Mouse (Mus musculus) small intestine, adult 2 months (tissue): ENCODE results near the gene Sec24c. TPM values are rescaled to one million over a fixed set of nuclear protein-coding genes. Genes with fewer than 3 reads are reported as not detected.

ENCODE experiments used
- H3K27ac ChIP-seq: fragments of 200-500 bp; 2 replicates; pipeline ENCODE4 v1.5.1; 2012; ENCODE audit warnings: low read depth, low read length, control low read depth, inconsistent platforms; ENCODE audit not compliant: insufficient read depth
- H3K27me3 ChIP-seq: fragments of 200-500 bp; 2 replicates; pipeline ENCODE4 v1.6.1; 2012; ENCODE audit warnings: mild to moderate bottlenecking, moderate library complexity, low read length, inconsistent platforms; ENCODE audit not compliant: control insufficient read depth, insufficient read depth
- H3K36me3 ChIP-seq: fragments of 200-500 bp; 2 replicates; pipeline ENCODE4 v1.6.1; 2012; ENCODE audit warnings: mild to moderate bottlenecking, low read length, control low read depth, inconsistent platforms; ENCODE audit not compliant: control insufficient read depth, insufficient read depth
- H3K4me1 ChIP-seq: fragments of 200-500 bp; 2 replicates; pipeline ENCODE4 v1.6.1; 2012; ENCODE audit warnings: low read length, inconsistent platforms, mixed read lengths; ENCODE audit not compliant: control insufficient read depth, insufficient read depth, insufficient read length
- H3K4me3 ChIP-seq: fragments of 200-500 bp; 2 replicates; pipeline ENCODE4 v1.5.1; 2012; ENCODE audit warnings: low read depth, mild to moderate bottlenecking, control low read depth, inconsistent platforms, low read length, moderate library complexity
- CTCF ChIP-seq: fragments of 200-500 bp; IDR thresholded peaks from 2 replicates; pipeline ENCODE4 v1.5.1; 2012; ENCODE audit warnings: low read depth, mild to moderate bottlenecking, control low read depth, inconsistent platforms, low read length, moderate library complexity, mixed read lengths; ENCODE audit not compliant: insufficient replicate concordance, insufficient read length; ENCODE audit errors: extremely low read depth
- POLR2A ChIP-seq: fragments of 200-500 bp; IDR thresholded peaks from 2 replicates; pipeline ENCODE4 v1.6.1; 2012; ENCODE audit warnings: low read depth, mild to moderate bottlenecking, control low read depth, inconsistent platforms, low read length, moderate library complexity
- WGBS: fragments of 180-500 bp; shearing (Covaris S2); methylation state at CpG from one replicate; pipeline ENCODE4 v1.1.7; 2018; 5-methylcytosine and 5-hydroxymethylcytosine counted together
- polyA plus RNA-seq: library from polyadenylated mRNA; depleted of rRNA; stranded (reverse); fragments of >200 nt; gene quantifications from 2 replicates; pipeline ENCODE4 v1.2.3, GENCODE M21; 2012

Gene Sec24c
- polyA plus RNA-seq, 1 experiment: 233 TPM

DNA sequence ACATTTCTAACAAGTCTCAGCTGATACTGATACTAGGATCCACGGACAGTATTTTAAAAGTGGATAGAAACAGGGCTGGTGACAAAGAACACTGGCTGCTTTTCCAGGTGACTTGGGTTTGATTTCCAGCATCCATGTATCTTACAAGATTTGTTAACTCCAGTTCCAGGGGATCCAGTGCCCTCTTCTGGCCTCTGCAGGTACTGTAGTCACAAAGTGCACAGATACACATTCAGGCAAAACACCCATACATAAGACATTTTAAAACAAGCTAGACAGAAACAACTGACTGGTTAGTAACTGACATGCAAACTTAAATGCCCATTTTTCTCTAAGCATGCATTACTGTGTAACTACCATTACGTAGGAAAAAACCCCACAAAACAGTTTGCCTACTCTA is 1.1 kb upstream of the Sec24c start:
- peaks cover 18% of the 10 kb centered on the region for H3K4me1 ChIP-seq
- H3K36me3 ChIP-seq: peaks cover 18% of the 10 kb centered on the region
- TF ChIP-seq POLR2A (no peak), CTCF (no peak)
- H3K27me3 ChIP-seq: no peaks in the 10 kb centered on the region
- WGBS: 99% methylated on average over 2 of the region's 2 CpGs
- no peak overlapping the region for H3K4me3 ChIP-seq
- peak overlapping the region; percentile 32; the same call in 1 of the 2 replicates for H3K27ac ChIP-seq

DNA sequence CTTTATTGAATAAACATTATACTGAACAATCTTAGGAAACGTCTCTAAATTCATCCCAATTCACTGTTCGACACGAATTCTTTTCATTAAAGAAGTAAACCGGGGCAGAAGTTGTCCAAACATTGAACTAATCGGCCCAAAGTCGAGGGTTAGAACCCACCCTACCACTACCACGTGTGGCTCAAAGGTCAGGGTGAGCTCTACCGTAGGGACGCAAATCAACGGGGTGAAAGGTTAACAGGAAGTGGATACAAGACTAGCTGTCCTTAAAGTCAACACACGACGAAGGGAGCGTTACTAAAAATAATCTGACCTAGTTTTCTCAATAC is 409 bp upstream of the Sec24c start:
- WGBS: 3% methylated on average over 13 of the region's 13 CpGs
- H3K4me1 ChIP-seq: peaks cover 16% of the 10 kb centered on the region; the same call in 1 of the 2 replicates

DNA sequence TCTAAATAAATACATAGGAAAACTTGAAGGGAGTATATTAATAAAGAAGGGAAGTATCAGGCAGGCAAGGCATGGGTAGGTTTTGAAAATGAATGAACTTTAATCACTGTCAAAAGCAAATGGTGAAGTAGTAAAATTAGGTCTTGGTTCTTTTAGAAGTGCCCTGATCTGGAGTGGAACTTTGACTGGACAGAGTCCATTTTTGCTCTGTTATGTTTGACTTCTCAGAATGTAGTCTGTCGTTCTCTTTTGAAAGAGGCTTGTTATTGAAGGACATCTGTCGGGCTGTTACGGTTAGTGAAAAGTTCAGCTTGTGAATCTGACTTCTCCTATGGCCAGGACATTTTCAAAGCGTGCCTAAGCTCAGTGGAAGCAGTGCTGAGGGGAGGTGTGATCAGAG is 3.8 kb downstream of the Sec24c start:
- TF ChIP-seq CTCF (no peak), POLR2A (no peak)
- 72% methylated on average over 4 of the region's 4 CpGs for WGBS
- Histone ChIP-seq H3K36me3 (peaks cover 60% of the 10 kb centered on the region), H3K27ac (no peak overlapping the region), H3K27me3 (no peaks in the 10 kb centered on the region), H3K4me1 (peaks cover 17% of the 10 kb centered on the region; the same call in 1 of the 2 replicates), H3K4me3 (no peak overlapping the region)

More for the DNA sequence above, 409 bp upstream of the Sec24c start:
- Histone ChIP-seq H3K36me3 (peaks cover 25% of the 10 kb centered on the region), H3K4me3 (peak overlapping the region; percentile 30), H3K27me3 (no peaks in the 10 kb centered on the region), H3K27ac (peak overlapping the region; percentile 51)
- TF ChIP-seq CTCF (no peak), POLR2A (no peak)

DNA sequence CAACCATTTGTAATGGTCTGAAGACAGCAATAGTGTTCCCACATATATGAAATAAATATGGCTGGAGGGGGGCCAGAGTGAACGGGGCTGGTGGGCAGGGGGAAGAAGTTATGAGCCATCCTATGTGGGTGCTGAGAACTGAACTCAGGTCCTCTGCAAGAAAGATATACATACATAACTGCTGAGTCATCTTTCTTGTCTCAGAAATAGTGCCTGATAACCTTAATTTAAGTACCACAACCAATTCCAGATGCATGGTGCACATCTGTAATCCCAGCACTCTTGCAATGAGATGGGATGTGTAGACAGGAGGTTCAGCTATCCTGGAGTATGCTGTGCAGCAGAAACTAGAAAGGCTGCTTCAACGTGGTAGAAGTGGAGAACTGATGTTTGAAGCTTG is 7.6 kb downstream of the Sec24c start:
- Histone ChIP-seq H3K36me3 (peaks cover 88% of the 10 kb centered on the region), H3K27ac (peak overlapping the region; percentile 25)
- WGBS: 75% methylated on average over 2 of the region's 2 CpGs

DNA sequence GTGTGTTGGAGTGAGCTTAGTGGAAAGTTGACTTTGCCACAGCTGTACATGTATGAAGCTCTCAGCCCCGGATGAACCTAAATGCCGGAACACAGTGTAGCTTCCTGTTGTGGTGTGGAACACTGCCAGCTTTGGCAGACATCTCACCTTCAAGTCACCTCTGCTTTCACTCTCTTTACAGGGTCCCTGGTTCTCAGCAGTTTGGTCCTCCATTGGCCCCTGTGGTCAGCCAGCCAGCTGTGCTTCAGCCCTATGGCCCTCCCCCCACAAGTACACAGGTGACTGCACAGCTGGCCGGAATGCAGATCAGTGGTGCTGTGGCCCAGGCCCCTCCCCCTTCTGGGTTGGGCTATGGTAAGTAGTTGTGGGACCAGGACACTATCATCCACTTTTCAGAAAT is 8.4 kb downstream of the Sec24c start:
- Histone ChIP-seq H3K4me1 (peaks cover 7% of the 10 kb centered on the region; the same call in 1 of the 2 replicates), H3K27ac (peak overlapping the region; percentile 25; the same call in 1 of the 2 replicates), H3K4me3 (no peak overlapping the region), H3K27me3 (no peaks in the 10 kb centered on the region), H3K36me3 (peaks cover 91% of the 10 kb centered on the region)
- no peak for TF ChIP-seq POLR2A
- no peak for TF ChIP-seq CTCF
- whole genome bisulfite sequencing: 25% methylated on average over 3 of the region's 3 CpGs

More for the DNA sequence above, 7.6 kb downstream of the Sec24c start:
- Histone ChIP-seq H3K4me1 (peaks cover 8% of the 10 kb centered on the region; the same call in 1 of the 2 replicates), H3K27me3 (no peaks in the 10 kb centered on the region), H3K4me3 (no peak overlapping the region)
- TF ChIP-seq CTCF: no peak

DNA sequence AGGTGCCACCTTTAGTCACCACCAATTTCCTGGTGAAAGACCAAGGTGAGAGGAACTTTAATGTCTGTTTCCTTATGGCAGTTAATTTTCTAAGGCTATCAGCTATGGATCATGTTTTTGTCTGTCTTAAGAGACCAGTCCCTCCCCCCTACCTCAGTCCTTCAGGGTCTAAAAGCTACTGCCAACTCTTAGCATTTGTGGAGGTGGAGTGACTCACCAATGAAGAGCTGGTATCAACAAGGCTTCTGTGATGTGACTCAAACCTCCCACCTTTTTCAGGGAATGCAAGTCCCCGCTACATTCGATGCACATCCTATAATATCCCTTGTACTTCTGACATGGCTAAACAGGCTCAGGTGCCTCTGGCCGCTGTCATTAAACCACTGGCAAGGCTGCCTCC is 12.5 kb downstream of the Sec24c start:
- Histone ChIP-seq H3K27ac (no peak overlapping the region), H3K27me3 (no peaks in the 10 kb centered on the region), H3K4me3 (no peak overlapping the region), H3K4me1 (peaks cover 6% of the 10 kb centered on the region; the same call in 1 of the 2 replicates), H3K36me3 (peaks cover 93% of the 10 kb centered on the region)
- TF ChIP-seq POLR2A: no peak
- no peak for TF ChIP-seq CTCF
- 93% methylated on average over 3 of the region's 3 CpGs for WGBS

DNA sequence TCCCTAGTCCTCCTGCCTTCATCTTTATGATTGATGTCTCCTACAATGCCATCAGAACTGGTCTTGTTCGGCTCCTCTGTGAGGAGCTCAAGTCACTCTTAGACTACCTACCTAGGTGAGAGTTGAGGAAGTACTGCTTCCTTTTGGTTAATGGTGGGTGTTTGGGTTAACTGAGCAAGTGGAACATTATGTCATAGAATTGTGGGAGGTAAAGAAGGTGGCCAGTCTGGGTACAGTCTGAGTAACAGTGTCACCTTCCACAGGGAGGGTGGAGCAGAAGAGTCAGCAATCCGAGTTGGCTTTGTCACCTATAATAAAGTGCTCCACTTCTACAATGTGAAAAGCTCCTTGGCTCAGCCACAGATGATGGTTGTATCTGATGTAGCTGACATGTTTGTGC is 14.9 kb downstream of the Sec24c start:
- WGBS: 84% methylated on average over 2 of the region's 2 CpGs
- no peak overlapping the region for H3K4me3 ChIP-seq
- TF ChIP-seq POLR2A: no peak
- TF ChIP-seq CTCF: no peak
- no peaks in the 10 kb centered on the region for H3K4me1 ChIP-seq
- H3K27ac ChIP-seq: no peak overlapping the region
- no peaks in the 10 kb centered on the region for H3K27me3 ChIP-seq
- H3K36me3 ChIP-seq: peaks cover 91% of the 10 kb centered on the region
